Mouse (Mus musculus) thymus, postnatal 4 days (tissue): ENCODE results near the gene Rplp2.

ENCODE experiments used
- DNase-seq: peaks from one replicate; pipeline ENCODE4 v3.0.0; 2021

The Rplp2 gene

GRCm38 (mm10) chr7:141485186-141485585 is 38.0 kb downstream of the Rplp2 start:
- DNase-seq: no peak

- no peak for DNase-seq
Measured at GRCm38 (mm10) chr7:141485606-141486005, 38.4 kb downstream of the Rplp2 start.

GRCm38 (mm10) chr7:141486239-141486638 is 39.1 kb downstream of the Rplp2 start:
- no peak for DNase-seq

GRCm38 (mm10) chr7:141487141-141487540 is 40.0 kb downstream of the Rplp2 start:
- DNase-seq: no peak

GRCm38 (mm10) chr7:141491151-141491550 is 44.0 kb downstream of the Rplp2 start:
- DNase-seq: peak; percentile 57

GRCm38 (mm10) chr7:141492738-141493137 is 45.6 kb downstream of the Rplp2 start:
- no peak for DNase-seq

- no peak for DNase-seq
Measured at GRCm38 (mm10) chr7:141493729-141494128, 46.6 kb downstream of the Rplp2 start.

- DNase-seq: no peak
Measured at GRCm38 (mm10) chr7:141495379-141495778, 48.2 kb downstream of the Rplp2 start.

- DNase-seq: no peak
Measured at GRCm38 (mm10) chr7:141495940-141496339, 48.8 kb downstream of the Rplp2 start.

- no peak for DNase-seq
Measured at GRCm38 (mm10) chr7:141497600-141497999, 50.4 kb downstream of the Rplp2 start.
